Mouse (Mus musculus): ENCODE data around the gene Adam12. TPM values are rescaled to one million over a fixed set of nuclear protein-coding genes. Genes with fewer than 3 reads are reported as not detected.

The Adam12 gene
- total RNA-seq, 2 experiments from 2014 or later, result 7.2 to 11.1 TPM

DNA sequence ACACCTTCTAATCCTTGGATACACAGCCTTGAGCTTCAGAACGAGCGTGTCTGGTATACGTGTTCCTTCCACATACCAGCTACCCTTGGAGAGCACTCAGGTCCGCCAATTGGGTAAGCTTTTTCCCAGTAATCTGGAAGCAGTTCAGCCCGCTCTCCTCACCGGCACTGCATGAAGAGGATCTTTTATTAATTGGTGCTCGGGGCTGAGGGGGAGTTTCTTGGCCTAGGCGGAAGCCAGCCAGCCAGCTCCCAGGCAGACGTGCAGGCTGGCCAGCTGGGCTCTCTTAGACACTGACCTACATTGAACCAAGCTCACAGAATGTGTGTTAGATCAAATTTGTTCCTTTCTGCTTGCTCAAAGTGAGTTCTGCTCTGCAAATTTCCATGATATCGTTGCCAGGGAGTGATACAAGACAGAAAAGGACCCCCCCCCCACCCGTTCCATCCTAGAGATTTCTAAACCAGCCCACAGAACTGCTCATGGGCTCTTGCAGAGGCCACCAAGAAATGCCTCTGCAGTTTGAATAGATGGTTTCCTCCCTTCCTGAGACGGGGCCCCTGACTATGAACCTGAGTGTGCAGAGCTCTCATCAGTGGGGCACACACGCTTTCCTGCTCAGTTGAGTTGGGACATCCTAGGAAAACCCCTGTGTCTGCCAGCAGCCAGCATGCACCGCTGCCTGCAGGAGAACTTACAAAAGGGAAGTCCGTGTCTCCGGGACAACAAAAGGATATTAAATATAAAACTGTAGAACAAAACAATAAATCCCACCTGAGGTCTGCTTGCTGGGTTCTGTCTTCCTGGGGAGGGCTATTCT lies 205.5 kb downstream of the Adam12 start:
- DNase-seq (ENCODE audit: low spot score in 2 of 2), result peak in 1 of 2 experiments; percentile 25

DNA sequence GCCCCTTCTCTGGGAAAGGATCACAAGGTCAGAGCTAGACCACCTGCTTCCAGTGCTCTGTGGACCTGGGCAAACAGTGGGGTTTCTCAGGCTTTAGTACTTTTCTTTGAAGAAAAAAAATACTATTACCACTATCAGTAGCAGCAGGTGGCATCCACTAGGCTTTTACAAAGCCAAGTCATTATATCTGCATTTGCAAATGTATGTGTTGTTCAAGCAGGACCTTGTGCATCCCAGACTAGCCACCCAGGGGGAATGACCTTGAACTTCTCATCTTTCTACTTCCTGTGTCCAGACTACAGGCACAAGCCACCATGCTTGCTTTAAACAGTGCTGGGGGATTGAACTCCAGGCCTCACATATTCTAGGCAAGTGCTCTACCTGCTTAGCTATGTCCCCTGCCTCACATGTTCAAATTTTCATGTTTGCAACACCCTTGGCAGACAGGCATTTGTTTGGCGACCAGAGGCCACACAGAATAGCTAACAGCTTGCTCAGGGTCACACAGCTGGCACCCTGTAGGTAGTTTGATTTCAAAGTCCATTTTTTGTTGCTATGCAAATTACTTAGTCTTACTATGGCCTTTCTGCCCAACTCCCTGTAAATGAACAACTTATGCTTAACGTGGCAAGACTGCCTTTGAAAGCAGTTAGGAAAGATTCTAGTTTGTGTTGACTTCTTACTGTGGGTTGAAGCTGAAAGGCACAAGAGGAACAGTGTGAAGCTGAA lies 209.6 kb downstream of the Adam12 start:
- DNase-seq (ENCODE audit: low spot score in 2 of 2), result no peak

DNA sequence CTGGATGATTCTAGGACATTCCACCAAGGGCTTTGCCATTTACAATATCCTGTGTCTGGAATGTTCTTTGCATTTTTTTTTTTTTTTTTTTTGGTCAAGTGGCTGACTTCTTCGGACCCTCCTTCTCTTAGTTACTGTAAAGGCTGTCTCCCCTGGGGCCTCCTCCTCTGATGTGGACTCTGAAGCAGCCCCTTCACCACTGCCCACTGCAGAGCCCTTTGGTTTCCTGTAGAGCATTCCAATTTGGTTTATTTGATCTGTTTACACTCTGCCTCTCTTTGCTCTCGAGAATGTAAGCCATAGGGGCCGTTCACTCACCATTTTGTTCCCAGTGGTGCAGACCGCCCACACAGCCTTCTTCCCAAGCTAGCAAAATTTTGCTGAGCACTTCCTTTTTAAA lies 216.7 kb downstream of the Adam12 start:
- DNase-seq (ENCODE audit: low spot score in 2 of 2), result no peak

DNA sequence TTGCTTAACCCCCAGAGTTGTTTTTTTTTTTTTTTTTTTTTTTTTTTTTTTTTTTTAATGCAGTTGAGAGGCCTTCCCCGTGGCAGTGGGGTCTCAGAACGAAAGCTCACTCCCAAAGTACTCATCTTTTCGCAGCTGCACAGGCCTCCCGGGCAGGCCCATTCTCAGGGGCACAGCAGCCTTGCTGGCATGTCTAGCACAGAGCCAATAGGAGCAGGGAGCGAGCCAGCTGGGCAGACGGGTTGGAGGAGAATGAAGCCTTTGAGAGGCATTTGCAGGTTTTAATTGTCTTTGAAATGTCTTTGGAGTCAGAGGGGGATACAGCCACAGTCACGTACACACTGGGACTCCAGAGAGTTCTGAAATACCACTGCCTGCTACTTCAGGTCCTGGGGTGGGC lies 217.2 kb downstream of the Adam12 start:
- DNase-seq (ENCODE audit: low spot score in 2 of 2), result no peak

DNA sequence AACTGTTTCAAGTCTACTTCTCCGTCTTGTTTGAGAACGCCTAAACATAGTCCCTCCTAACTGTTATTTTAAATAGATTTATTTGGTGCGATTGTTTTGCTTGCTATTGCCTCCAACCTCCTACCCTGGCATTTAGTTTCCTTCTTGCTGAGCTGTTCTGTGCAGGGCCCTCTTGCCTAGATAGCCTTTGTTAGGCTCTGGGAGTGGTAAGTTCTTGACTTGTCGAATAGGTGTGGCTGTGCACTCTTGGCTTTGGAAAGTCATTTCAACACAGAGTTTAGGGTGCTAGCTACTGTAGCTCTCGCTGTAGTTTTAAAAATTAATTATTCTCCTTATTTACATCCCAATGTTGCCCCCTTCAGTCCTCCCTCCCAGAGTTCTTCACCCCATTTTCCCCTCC lies 222.8 kb downstream of the Adam12 start:
- DNase-seq (ENCODE audit: low spot score in 2 of 2), result no peak

DNA sequence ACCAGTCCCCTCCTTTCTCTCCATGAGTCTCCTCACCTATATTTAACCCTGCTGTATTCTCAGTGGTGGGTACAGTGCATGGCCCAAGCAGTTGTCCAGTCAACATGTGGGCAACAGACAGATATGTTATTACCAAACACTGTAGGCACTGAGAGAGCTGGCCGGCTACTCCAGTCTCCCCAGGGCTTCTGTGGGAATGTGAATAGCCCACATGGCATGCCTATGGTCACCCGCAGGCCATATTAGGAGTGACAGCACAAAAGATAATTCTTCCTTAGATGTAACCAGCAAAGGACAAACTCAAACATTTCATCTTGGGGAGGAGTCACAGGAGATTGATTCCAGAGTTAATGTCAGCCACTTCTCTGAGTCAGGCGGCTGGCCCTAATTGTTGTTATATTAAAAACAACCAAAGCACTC lies 224.0 kb downstream of the Adam12 start:
- no peak for DNase-seq (ENCODE audit: low spot score in 2 of 2)

DNA sequence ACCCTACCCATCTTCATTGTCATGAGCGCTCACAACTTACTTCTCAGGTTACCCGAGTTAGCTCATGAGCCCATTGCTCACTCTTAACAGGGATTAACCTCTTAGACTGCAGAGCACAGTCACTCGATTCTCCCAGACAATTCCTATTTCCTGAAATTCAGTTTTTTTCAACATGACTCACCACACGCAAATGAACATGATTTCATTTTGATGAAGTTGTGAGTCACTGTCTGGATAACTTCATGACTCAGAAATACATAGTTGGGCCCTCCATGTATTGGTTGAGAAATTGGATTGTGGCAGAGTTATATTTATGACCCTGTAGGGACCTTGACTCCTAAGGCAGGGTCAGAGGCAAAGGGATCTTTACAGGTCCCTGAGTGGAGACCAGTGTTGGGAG lies 230.4 kb downstream of the Adam12 start:
- no peak for DNase-seq (ENCODE audit: low spot score in 2 of 2)

DNA sequence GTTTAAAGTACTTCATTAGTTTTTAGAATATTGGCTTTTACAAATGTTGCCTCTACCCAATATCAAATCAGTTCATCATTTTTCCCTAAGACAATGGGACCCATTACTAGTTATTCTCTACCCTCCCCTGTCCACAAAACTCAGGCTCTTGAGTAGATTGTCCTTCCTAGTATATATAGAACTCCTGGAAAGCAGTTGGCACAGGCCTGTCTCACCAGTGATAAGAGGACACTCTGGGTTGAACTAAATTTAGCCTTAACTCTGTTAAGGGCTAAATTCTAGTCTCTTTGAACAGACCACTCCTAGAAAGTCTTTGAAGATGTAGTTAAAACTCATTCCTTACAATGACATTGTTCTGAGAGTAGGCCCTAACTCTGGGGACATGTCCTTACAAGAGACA lies 241.0 kb downstream of the Adam12 start:
- no peak for DNase-seq (ENCODE audit: low spot score in 2 of 2)

DNA sequence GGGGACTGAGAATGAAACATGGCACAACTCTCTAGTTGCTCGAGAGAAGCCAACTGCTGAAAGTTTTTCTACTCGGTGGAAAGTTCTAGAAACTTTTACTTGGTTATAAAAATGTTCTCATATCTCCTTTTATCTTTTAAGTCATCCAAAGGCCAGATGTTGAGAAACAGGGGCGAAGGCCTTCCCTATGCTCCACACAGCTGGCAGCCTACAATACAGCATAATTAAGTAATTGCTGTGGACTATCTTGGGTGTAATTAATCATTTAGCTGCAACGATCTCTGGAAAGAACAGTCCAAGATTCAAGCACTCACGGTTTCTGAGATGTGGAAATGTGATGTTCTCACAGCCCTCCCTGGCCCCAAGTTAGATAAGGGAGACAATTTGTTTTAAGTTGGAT lies 243.6 kb downstream of the Adam12 start:
- DNase-seq (ENCODE audit: low spot score in 2 of 2), result no peak

DNA sequence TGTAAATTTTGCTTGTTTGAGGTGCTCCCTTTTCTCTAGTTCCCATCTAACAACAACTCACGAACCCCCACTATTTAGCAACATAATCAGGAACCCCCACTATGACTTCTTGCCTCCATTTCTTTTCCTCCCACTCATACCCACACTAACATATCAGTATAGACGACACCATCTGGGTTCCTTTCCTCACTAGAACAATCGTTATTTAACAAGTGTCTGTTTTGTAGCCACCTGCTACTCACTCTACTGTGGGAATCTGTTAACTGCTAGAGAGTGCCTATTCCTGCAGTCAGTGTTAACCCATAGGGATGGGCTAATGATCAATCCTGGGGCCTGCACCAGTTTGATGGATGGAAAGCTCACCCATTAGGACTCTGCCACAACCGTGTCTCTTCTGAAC lies 245.7 kb downstream of the Adam12 start:
- no peak for DNase-seq (ENCODE audit: low spot score in 2 of 2)

DNA sequence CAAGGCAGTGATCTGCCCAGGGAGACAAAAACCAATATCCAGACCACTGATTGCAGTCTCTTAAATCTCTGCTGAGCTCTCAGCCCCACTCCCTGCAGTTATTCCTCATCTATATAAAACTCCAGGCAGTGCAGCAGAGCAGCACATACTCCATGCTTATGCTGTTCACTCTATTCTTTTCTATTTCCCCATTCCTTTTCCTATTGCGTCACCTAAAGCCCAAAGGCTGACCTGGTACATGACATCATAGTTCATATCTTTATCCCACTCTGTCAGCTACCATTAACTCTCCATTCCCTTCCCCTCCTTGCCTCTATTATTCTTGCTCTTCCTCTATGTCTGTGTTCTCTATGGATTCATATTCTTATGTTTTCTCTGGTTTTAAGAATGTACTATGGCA lies 246.3 kb downstream of the Adam12 start:
- no peak for DNase-seq (ENCODE audit: low spot score in 2 of 2)

DNA sequence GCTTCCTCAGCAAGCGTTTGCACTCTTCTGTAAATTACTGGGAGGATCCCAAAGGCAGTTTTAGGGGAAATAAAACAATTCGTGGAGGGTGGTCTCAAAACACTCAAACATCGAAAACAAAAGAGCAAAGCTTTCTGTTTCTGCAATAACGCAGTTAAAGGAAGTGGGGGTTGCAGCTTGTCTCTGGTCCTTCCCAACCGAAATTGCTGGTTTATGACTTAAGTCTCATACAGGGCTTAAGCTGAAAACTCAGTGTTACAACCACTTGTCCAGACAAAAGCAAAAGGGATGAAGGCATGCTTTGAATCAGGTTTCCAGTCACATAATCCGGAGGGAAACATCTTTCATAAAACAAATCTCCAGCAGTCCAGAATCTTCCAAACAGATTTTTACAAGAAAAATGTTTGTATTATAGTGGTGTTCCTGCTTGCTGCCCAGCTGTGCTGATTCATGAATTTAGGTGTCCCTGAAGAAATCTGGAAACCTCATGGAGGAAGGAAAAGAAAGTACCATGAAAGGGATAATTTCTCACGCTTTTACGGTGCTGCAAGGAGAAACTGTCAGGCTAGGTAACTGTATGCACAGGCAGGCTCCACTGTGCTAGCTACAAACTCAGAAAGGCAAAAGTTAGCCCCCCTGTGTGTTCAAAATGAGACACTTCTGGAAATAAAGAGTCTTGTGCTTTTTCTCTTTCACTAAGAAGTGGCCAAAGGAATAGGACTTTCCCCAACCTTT lies 255.4 kb downstream of the Adam12 start:
- no peak for DNase-seq (ENCODE audit: low spot score in 2 of 2)

DNA sequence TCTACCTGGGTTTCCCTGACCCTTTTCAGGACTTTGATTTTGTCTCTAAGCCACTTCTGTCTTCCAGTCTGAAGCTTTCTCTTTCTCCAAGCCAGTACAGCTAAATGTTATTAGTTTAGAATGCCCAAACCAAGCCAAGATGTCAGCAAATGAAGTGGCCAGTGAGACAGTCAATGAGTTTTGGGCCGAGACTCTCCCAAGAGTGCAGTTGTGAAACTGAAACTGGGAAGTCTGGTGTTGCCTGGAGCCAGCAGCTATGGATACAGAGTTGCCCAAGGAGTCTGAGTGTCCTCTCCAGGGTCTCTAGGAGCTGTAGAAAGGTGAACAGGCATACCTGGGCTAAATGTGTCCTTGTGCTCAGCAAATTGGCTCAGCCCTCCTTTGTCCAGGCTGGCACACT lies 260.9 kb downstream of the Adam12 start:
- DNase-seq (ENCODE audit: low spot score in 2 of 2), result no peak

DNA sequence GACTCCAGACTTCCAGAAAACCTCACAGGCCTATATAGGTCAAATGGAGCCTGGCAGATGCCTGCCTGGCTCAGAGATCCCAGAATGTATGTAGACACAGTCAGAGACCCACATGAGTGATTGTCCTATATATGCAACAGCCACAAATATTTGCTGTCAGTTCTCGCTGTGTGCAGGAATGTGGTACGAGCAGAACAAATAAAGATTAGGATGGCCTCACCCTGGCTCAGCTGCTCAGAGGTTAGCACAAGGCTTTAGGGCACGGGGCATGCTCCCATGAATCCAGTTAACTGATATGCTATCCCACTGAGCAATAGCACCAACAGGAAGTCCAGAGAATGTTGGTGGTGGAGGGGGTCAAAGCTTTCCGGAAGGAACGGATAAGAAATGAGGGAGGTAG lies 261.5 kb downstream of the Adam12 start:
- no peak for DNase-seq (ENCODE audit: low spot score in 2 of 2)

DNA sequence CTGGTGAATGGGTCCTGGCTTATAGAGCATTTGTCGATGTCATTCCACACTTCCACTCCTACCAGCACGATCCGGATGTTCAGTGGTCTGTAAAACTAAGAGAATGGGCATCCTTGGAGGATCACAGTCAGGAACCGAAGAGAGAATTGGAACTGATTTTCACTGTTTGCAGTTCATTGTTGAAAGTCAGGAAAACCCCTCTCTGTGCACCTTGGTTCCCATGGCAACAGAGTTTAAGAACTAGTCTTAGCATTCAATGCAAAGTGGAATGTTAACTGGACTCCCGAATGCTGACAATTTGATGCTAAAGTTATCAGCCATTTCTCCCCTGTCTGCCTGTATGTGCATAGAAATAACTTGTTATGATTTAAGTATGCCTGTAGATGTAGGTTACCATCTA lies 264.0 kb downstream of the Adam12 start:
- DNase-seq (ENCODE audit: low spot score in 2 of 2), result no peak

DNA sequence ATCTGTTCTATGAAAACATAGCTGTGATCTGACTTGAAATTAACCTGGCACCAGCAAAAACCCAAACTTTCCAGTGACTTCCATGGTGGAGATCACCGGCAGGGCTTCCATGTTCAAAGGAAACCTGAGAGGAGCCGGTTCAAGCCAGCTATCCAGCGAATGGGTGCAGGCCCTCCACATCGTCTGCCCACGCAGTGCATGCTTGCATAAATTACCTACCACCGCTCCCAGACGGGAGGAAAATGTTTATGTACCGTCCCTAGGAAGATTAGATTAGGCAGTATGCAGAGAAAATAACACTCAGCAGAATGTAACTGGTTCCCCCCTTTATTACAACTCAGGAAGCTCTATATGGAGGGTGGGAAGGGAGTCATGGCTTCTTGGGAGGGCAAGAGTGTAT lies 268.4 kb downstream of the Adam12 start:
- no peak for DNase-seq (ENCODE audit: low spot score in 2 of 2)

DNA sequence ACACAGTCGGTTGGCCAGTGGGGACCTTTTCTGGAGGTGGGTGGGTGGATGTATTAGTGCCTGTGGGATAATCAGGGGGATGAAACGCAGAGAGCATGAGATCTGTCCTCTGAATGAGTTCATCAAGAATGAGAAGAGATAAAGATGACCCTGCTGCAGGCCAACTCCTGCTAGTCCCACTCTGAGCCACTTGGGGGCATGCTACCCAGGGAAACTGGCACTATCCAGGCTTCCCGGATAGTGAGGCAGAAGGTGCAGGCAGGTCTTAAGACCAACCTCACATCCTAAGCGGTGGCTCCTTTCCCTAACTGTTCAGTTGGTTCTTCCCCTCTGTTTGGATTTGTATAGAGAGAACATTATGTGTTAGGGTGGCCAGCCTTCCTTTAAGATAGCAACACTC lies 272.7 kb downstream of the Adam12 start:
- DNase-seq (ENCODE audit: low spot score in 2 of 2), result peak; percentile 46 to 55

DNA sequence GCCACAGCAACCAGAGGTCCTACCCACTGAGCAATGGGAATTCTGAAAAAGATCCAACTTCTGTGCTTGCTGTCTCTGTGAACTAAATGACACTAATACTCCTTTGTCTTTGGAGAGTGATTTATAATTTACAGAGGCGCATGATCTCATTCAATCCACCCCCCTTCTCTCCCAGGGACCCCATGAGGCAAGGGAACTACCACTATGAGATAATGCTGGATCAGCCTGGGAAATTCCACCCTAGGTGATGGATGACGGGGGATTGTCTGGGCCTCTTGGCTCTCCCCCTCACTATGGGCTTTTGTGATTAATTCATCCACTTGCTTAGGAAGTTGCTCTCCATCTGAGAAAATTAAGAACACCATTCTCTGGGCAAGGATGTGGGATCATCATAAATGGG lies 274.1 kb downstream of the Adam12 start:
- no peak for DNase-seq (ENCODE audit: low spot score in 2 of 2)

DNA sequence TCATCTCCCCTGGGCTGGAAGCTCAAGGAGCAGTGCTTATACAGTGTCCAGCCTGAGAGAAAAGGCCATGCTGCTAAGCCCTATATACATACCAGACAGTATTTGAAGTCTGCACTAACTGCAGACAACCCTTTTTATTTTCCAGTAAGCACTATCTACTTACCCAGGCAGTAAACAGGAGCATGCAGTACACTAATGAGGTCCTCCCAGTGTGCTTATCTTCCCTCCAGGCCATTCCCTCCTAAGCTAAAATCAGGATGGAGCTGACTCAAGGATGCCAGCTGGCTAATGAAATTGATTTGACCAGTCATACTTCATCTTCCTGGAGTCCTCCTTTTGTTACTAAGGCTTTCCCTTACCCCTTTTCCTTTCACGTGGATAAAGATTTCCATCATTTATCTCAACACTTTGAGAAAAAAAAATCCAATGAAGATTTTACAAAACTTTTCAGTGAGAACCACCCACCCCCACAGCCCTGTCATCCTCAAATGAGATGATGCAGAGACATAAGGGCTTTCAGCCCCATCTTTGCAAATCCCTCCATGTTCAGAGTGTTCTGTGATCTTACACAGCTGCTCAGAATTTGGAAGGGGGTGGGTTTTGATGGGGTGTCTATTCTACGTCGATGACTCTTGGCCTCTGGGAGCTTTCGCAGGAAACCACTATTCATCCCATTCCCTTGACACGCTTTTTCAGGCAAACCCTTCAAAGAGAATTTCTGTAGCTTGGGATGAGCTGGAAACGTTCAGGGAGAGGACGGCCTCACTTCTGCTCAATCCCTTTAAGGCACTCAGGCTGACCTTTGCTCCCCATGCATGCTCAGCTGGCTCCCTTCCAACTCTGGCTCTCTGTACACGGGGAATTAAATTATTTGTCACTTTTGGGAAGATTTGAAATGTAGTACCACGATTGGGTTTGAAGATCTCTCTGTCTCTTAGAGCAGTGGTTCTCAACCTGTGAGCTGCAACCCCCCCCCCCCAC lies 277.5 kb downstream of the Adam12 start:
- DNase-seq (ENCODE audit: low spot score in 2 of 2), result no peak

DNA sequence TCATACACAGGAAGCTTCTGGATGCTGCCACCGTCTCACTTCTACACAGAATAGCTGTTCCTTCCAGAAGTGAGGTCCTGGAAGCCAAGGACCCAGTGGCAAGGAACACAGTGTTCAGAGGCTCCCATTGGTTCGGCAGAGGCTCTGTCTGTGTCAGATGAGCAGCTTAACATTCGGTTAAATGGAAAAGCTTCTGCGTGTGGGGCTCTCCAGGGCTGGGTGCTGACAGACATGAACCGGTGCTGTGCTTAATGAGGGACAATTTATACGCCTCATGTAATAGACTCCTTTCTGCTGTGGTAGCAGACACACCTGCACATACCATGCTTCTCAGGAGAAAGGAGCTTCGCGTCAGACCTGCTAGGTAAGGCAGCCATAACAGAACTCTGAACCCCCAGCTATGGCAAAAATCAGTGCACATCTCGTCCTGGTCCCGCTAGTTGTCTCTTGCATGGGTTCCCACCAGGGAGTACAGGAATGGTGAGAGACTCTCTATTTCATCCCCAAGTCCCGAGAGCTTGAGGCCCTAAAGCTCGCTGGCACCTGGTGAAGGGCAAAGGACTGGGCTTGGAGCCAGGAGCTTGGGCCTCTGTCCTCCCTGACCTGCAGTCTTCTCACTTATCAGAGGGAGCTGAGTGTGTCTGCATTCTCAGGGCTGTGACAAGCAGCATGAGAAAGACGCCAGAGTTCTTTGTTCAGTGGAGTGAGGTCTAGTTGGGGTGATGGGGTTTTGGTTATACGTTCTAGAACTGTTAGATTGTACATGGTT lies 280.0 kb downstream of the Adam12 start:
- DNase-seq (ENCODE audit: low spot score in 2 of 2), result peak; percentile 8 to 33
